16 mouse cellular contexts compared by ENCODE assay signal in the genomic region with DNA sequence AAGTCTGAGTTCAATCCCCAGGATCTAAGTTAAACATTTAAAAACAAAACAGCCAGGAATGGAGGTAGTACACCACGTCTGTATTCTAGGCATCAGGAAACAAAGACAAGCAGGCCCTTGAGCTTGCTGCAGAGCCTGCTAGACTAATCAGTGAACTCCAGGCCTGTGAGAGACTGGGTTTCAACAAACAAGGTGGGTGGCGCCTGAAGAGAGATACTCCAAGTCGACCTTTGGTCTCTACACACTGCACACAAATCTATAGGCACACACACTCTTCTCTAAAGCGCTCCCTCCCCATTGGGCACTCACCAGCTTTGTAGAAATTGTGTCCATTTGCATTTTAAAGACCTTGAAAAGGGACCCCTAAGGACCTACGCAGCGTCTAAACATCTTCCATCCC.
DNase-seq lines count a peak whose midpoint lies in the region; ATAC-seq lines count a peak whose summit lies in the region.
"Had no signal": no experiment of that assay in that cellular context is flagged by ENCODE, and none has a peak within 500 bp of the region (broad histone marks: within the 10 kb centered on the region; RNA-seq: fewer than 3 reads in every experiment).

No protein-coding gene starts in this region.

- no peak overlapping the region for H3K4me2 ChIP-seq in midbrain, embryonic 16.5 days (ENCODE audit: low read length)
- no peak overlapping the region for H3K4me2 ChIP-seq in intestine, embryonic 14.5 days (ENCODE audit: low read length)
- H3K4me2 ChIP-seq in liver, embryonic 12.5 days = no peak overlapping the region
- H3K4me2 ChIP-seq in stomach, embryonic 16.5 days (ENCODE audit: low read depth, low read length) = no peak overlapping the region
- H3K4me2 ChIP-seq: heart, embryonic 12.5 days had no signal

- 37% methylated on average over 6 of the region's 6 CpGs for WGBS in midbrain, embryonic 10.5 days
- 23% methylated on average over 6 of the region's 6 CpGs for WGBS in midbrain, embryonic 16.5 days
- WGBS in intestine, embryonic 14.5 days = 47% methylated on average over 6 of the region's 6 CpGs
- 34% methylated on average over 6 of the region's 6 CpGs for WGBS in liver, embryonic 12.5 days (ENCODE audit: insufficient replicate concordance)
- 55% methylated on average over 6 of the region's 6 CpGs for WGBS in stomach, embryonic 16.5 days

- no peak for DNase-seq in midbrain, embryonic 10.5 days (ENCODE audit: low spot score)
- no peak for DNase-seq in intestine, embryonic 14.5 days (ENCODE audit: low spot score)
- no peak for DNase-seq in spleen, adult 12 weeks (ENCODE audit: low spot score)
- DNase-seq in layer of hippocampus, adult 9-10 months (ENCODE audit: low spot score) = no peak
- DNase-seq in kidney, adult 11 months = no peak
- DNase-seq: adrenal gland, postnatal 10 days; cerebellum, adult 9-10 months; gastrocnemius, postnatal 36 days; heart, postnatal 36 days; kidney, postnatal 10 days; thymus, adult 2 months had no signal

- no peaks in the 10 kb centered on the region for H3K36me3 ChIP-seq in midbrain, embryonic 10.5 days
- H3K36me3 ChIP-seq in midbrain, embryonic 16.5 days (ENCODE audit: control insufficient read depth, insufficient read depth, low read length) = no peaks in the 10 kb centered on the region
- H3K36me3 ChIP-seq in intestine, embryonic 14.5 days (ENCODE audit: control insufficient read depth, insufficient read depth, low read length) = no peaks in the 10 kb centered on the region
- no peaks in the 10 kb centered on the region for H3K36me3 ChIP-seq in liver, embryonic 12.5 days
- H3K36me3 ChIP-seq in stomach, embryonic 16.5 days (ENCODE audit: control insufficient read depth, insufficient read depth, low read length) = no peaks in the 10 kb centered on the region
- H3K36me3 ChIP-seq: G1E; heart, embryonic 12.5 days had no signal

- no peak for ATAC-seq in midbrain, embryonic 16.5 days
- peak; percentile 65; the same call in 1 of the 2 replicates for ATAC-seq in intestine, embryonic 14.5 days (replicated peaks; ENCODE audit: low FRiP score, low TSS enrichment, low read depth)
- ATAC-seq in liver, embryonic 12.5 days = peak; percentile 63
- peak; percentile 78; the same call in 1 of the 2 replicates for ATAC-seq in stomach, embryonic 16.5 days (ENCODE audit: insufficient read depth, low FRiP score)

- H3K9me3 ChIP-seq in midbrain, embryonic 10.5 days (replicated peaks) = no peaks in the 10 kb centered on the region
- no peaks in the 10 kb centered on the region; the same call in 1 of the 2 replicates for H3K9me3 ChIP-seq in midbrain, embryonic 16.5 days (replicated peaks; ENCODE audit: control insufficient read depth, low read length, poor library complexity, severe bottlenecking)
- H3K9me3 ChIP-seq in intestine, embryonic 14.5 days (ENCODE audit: control insufficient read depth, low read length) = no peaks in the 10 kb centered on the region
- H3K9me3 ChIP-seq in liver, embryonic 12.5 days (replicated peaks) = no peaks in the 10 kb centered on the region
- no peaks in the 10 kb centered on the region for H3K9me3 ChIP-seq in stomach, embryonic 16.5 days (replicated peaks; ENCODE audit: control insufficient read depth, low read length)
- H3K9me3 ChIP-seq: G1E; heart, embryonic 12.5 days had no signal

- no peak overlapping the region for H3K9ac ChIP-seq in midbrain, embryonic 16.5 days (ENCODE audit: low read depth, low read length)
- H3K9ac ChIP-seq in intestine, embryonic 14.5 days (ENCODE audit: low read length) = no peak overlapping the region
- no peak overlapping the region for H3K9ac ChIP-seq in liver, embryonic 12.5 days
- no peak overlapping the region for H3K9ac ChIP-seq in stomach, embryonic 16.5 days (ENCODE audit: low read length)
- H3K9ac ChIP-seq: heart, embryonic 12.5 days had no signal

- peak overlapping the region; percentile 56 for H3K27ac ChIP-seq in midbrain, embryonic 10.5 days (replicated peaks)
- H3K27ac ChIP-seq in midbrain, embryonic 16.5 days (ENCODE audit: low read length) = no peak overlapping the region
- 0 out of 2 replicates have a peak overlapping the region, but pooled peaks have one; percentile 38 for H3K27ac ChIP-seq in intestine, embryonic 14.5 days (ENCODE audit: low read depth)
- peak overlapping the region; percentile 51; the same call in 1 of the 2 replicates for H3K27ac ChIP-seq in liver, embryonic 12.5 days
- peak overlapping the region; percentile 3; the same call in 1 of the 2 replicates for H3K27ac ChIP-seq in stomach, embryonic 16.5 days (ENCODE audit: low read length)

- no peak overlapping the region for H3K4me3 ChIP-seq in midbrain, embryonic 10.5 days
- H3K4me3 ChIP-seq in midbrain, embryonic 16.5 days (ENCODE audit: low read depth, low read length) = no peak overlapping the region
- no peak overlapping the region for H3K4me3 ChIP-seq in intestine, embryonic 14.5 days (ENCODE audit: low read depth, low read length)
- H3K4me3 ChIP-seq in liver, embryonic 12.5 days = no peak overlapping the region
- no peak overlapping the region for H3K4me3 ChIP-seq in stomach, embryonic 16.5 days (replicated peaks; ENCODE audit: low read length)
- H3K4me3 ChIP-seq: heart, embryonic 12.5 days had no signal

- H3K27me3 ChIP-seq in midbrain, embryonic 10.5 days (ENCODE audit: low read depth, poor library complexity, severe bottlenecking) = 0 out of 2 replicates have a peak, but pooled peaks cover 7% of the 10 kb centered on the region
- no peaks in the 10 kb centered on the region for H3K27me3 ChIP-seq in midbrain, embryonic 16.5 days (ENCODE audit: control insufficient read depth, insufficient read depth, low read depth, low read length)
- H3K27me3 ChIP-seq in intestine, embryonic 14.5 days (replicated peaks; ENCODE audit: control insufficient read depth, insufficient read depth, low read length) = no peaks in the 10 kb centered on the region
- no peaks in the 10 kb centered on the region for H3K27me3 ChIP-seq in liver, embryonic 12.5 days (replicated peaks)
- no peaks in the 10 kb centered on the region for H3K27me3 ChIP-seq in stomach, embryonic 16.5 days (ENCODE audit: control insufficient read depth, insufficient read depth, low read length)
- H3K27me3 ChIP-seq: heart, embryonic 12.5 days had no signal

- peaks cover 20% of the 10 kb centered on the region for H3K4me1 ChIP-seq in midbrain, embryonic 10.5 days
- H3K4me1 ChIP-seq in midbrain, embryonic 16.5 days (ENCODE audit: control insufficient read depth, insufficient read depth, low read length) = no peaks in the 10 kb centered on the region
- H3K4me1 ChIP-seq in intestine, embryonic 14.5 days (replicated peaks; ENCODE audit: control insufficient read depth, insufficient read depth, low read length) = peaks cover 12% of the 10 kb centered on the region
- H3K4me1 ChIP-seq in liver, embryonic 12.5 days = peaks cover 11% of the 10 kb centered on the region; the same call in 1 of the 2 replicates
- peaks cover 10% of the 10 kb centered on the region for H3K4me1 ChIP-seq in stomach, embryonic 16.5 days (ENCODE audit: control insufficient read depth, insufficient read depth, low read length)
